Mouse (Mus musculus) adipocyte (in vitro differentiated cells): ENCODE results near the gene Gm6793.

Source experiments
- DNase-seq: peaks from one replicate; pipeline ENCODE4 v3.0.0-alpha.2; 2016; ENCODE audit warnings: low spot score

Gm6793 gene

GRCm38 (mm10) chr8:111984511-111984910, 30.3 kb downstream of the Gm6793 start:
- DNase-seq: no peak

- no peak for DNase-seq
Measured at GRCm38 (mm10) chr8:111982116-111982515, 32.7 kb downstream of the Gm6793 start.

GRCm38 (mm10) chr8:111978147-111978546, 36.7 kb downstream of the Gm6793 start:
- DNase-seq: no peak

- DNase-seq: no peak
Measured at GRCm38 (mm10) chr8:111976326-111976725, 38.5 kb downstream of the Gm6793 start.

GRCm38 (mm10) chr8:111975706-111976105, 39.1 kb downstream of the Gm6793 start:
- no peak for DNase-seq

- DNase-seq: no peak
Measured at GRCm38 (mm10) chr8:111974138-111974537, 40.7 kb downstream of the Gm6793 start.

- no peak for DNase-seq
Measured at GRCm38 (mm10) chr8:111968991-111969390, 45.8 kb downstream of the Gm6793 start.

GRCm38 (mm10) chr8:111968541-111968940, 46.3 kb downstream of the Gm6793 start:
- DNase-seq: no peak

- DNase-seq: no peak
Measured at GRCm38 (mm10) chr8:111967246-111967870, 47.5 kb downstream of the Gm6793 start.

- DNase-seq: no peak
Measured at GRCm38 (mm10) chr8:111964849-111965561, 49.8 kb downstream of the Gm6793 start.

GRCm38 (mm10) chr8:111964351-111964750, 50.5 kb downstream of the Gm6793 start:
- no peak for DNase-seq

- no peak for DNase-seq
Measured at GRCm38 (mm10) chr8:111963546-111963945, 51.3 kb downstream of the Gm6793 start.
